Mouse (Mus musculus): Measurements from ENCODE around the gene Gm3526. TPM values are rescaled to one million over a fixed set of nuclear protein-coding genes. Genes with fewer than 3 reads are reported as not detected.
"Not testable (repeated sequence)": the region's sequence is repeated elsewhere in the genome, so short reads cannot be mapped to it uniquely, and the experiment has no call there.

Gene Gm3526
- total RNA-seq (2021) (not detected), polyA plus RNA-seq (2012; rRNA removed) (0.06 TPM in 1 of 2 replicates, not detected in the other)
- long read RNA-seq, result 0 reads

GRCm38 (mm10) chr14:5260480-5260879, at the start of gene Gm3526:
TSS of gene Gm3526 (minus strand) at chr14:5260580.
- DNase-seq, result not testable (repeated sequence)

Other genes starting within 250 kb of the Gm3526 start
- not detected for gene Gm3298, start 244.7 kb downstream of the Gm3526 start, total RNA-seq (2021)
- gene Gm3298, start 244.7 kb downstream of the Gm3526 start, polyA plus RNA-seq (2012; rRNA removed), result not detected in 2 replicates
- gene 4930555G01Rik, start 210.0 kb downstream of the Gm3526 start, total RNA-seq (2021), result not detected
- not detected in 2 replicates for gene 4930555G01Rik, start 210.0 kb downstream of the Gm3526 start, polyA plus RNA-seq (2012; rRNA removed)
- not detected for gene Gm8281, start 189.5 kb downstream of the Gm3526 start, total RNA-seq (2021)
- gene Gm8281, start 189.5 kb downstream of the Gm3526 start, polyA plus RNA-seq (2012; rRNA removed), result not detected in 2 replicates
- not detected for gene Gm8279, start 129.1 kb downstream of the Gm3526 start, total RNA-seq (2021)
- not detected in 2 replicates for gene Gm8279, start 129.1 kb downstream of the Gm3526 start, polyA plus RNA-seq (2012; rRNA removed)
- gene Gm3317, start 96.0 kb downstream of the Gm3526 start, total RNA-seq (2021), result not detected
- gene Gm3317, start 96.0 kb downstream of the Gm3526 start, polyA plus RNA-seq (2012; rRNA removed), result not detected in 2 replicates
- gene Gm8271, start 74.8 kb downstream of the Gm3526 start, total RNA-seq (2021), result not detected
- not detected in 2 replicates for gene Gm8271, start 74.8 kb downstream of the Gm3526 start, polyA plus RNA-seq (2012; rRNA removed)
- gene Gm3542, start 74.3 kb upstream of the Gm3526 start, total RNA-seq (2021), result not detected
- gene Gm3542, start 74.3 kb upstream of the Gm3526 start, polyA plus RNA-seq (2012; rRNA removed), result not detected in 2 replicates
- not detected for gene Gm3500, start 128.5 kb upstream of the Gm3526 start, total RNA-seq (2021)
- not detected in 2 replicates for gene Gm3500, start 128.5 kb upstream of the Gm3526 start, polyA plus RNA-seq (2012; rRNA removed)
- gene Gm3194, start 194.9 kb upstream of the Gm3526 start, total RNA-seq (2021), result not detected
- not detected in 2 replicates for gene Gm3194, start 194.9 kb upstream of the Gm3526 start, polyA plus RNA-seq (2012; rRNA removed)
- gene Gm8246, start 217.2 kb upstream of the Gm3526 start, total RNA-seq (2021), result not detected
- not detected in 2 replicates for gene Gm8246, start 217.2 kb upstream of the Gm3526 start, polyA plus RNA-seq (2012; rRNA removed)
- gene Gm3187, start 223.6 kb upstream of the Gm3526 start, total RNA-seq (2021), result not detected
- gene Gm3187, start 223.6 kb upstream of the Gm3526 start, polyA plus RNA-seq (2012; rRNA removed), result not detected in 2 replicates
- not detected for gene Gm3488, start 241.1 kb upstream of the Gm3526 start, total RNA-seq (2021)
- 0.06 TPM in 1 of 2 replicates, not detected in the other for gene Gm3488, start 241.1 kb upstream of the Gm3526 start, polyA plus RNA-seq (2012; rRNA removed)

All from adrenal gland, adult 2 months (tissue).